Mouse (Mus musculus): ENCODE data around the gene Adamts9. TPM values are rescaled to one million over a fixed set of nuclear protein-coding genes. Genes with fewer than 3 reads are reported as not detected.

The Adamts9 gene
- polyA plus RNA-seq, 1 experiment, result 1.4 TPM

DNA sequence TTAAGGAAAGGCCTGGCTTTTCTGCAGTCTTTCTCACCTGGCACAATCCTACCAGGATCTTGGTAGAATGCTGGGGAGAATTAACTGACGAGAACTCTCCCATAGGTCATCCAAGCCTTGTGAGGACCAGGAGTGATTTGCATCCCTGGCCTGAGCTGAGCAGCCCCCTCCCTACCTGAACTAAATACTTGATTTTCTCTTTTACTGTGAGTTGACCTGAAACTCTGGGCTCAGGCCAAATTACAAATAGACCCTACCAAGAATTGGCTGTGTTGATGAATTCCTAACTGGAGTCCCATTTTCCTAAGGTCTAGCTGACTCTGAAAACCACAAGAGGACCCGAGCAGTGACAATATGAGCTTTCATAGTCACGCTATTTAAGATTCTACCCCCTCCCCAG lies 25.4 kb upstream of the Adamts9 start:
- no peaks in the 10 kb centered on the region for H3K4me1 ChIP-seq (ENCODE audit: control insufficient read depth, insufficient read depth, low read length)
- 72% methylated on average over 3 of the region's 3 CpGs for WGBS
- H3K27ac ChIP-seq (ENCODE audit: control insufficient read depth, insufficient read depth, low read depth, low read length, poor library complexity), result no peak overlapping the region
- H3K4me3 ChIP-seq (replicated peaks; ENCODE audit: control insufficient read depth, low read depth, low read length), result no peak overlapping the region
- no peak for TF ChIP-seq CTCF (IDR thresholded peaks at IDR 0.05; ENCODE audit: control insufficient read depth, insufficient read depth, low read length)
- TF ChIP-seq POLR2A (IDR thresholded peaks at IDR 0.05; ENCODE audit: borderline replicate concordance, control insufficient read depth, low read depth, low read length), result no peak

DNA sequence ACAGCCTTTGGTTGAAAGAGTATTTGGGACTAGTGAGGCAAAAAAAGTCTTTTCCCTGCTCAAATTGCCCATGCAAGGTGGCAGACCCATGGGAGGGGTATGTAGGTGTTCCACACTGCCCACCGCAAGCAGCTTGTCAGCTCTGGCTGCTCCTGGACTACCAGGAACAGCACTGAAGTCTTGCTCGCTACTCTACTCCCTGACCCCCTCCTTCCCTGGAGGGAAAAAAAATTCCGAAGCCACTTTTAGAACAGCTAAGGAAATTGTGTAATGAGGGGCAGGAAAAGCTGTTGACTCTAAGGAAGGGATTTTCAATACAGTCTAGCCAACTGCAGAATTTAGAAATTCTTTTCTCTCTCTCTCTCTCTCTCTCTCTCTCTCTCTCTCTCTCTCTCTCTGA lies 24.9 kb upstream of the Adamts9 start:
- WGBS, result 50% methylated on average over 3 of the region's 3 CpGs
- no peaks in the 10 kb centered on the region for H3K4me1 ChIP-seq (ENCODE audit: control insufficient read depth, insufficient read depth, low read length)
- H3K4me3 ChIP-seq (replicated peaks; ENCODE audit: control insufficient read depth, low read depth, low read length), result no peak overlapping the region
- no peak overlapping the region for H3K27ac ChIP-seq (ENCODE audit: control insufficient read depth, insufficient read depth, low read depth, low read length, poor library complexity)
- TF ChIP-seq CTCF (IDR thresholded peaks at IDR 0.05; ENCODE audit: control insufficient read depth, insufficient read depth, low read length) (no peak), POLR2A (IDR thresholded peaks at IDR 0.05; ENCODE audit: borderline replicate concordance, control insufficient read depth, low read depth, low read length) (no peak)

- 74% methylated on average over 3 of the region's 3 CpGs for WGBS
- Histone ChIP-seq H3K4me1 (ENCODE audit: control insufficient read depth, insufficient read depth, low read length) (no peaks in the 10 kb centered on the region), H3K27ac (ENCODE audit: control insufficient read depth, insufficient read depth, low read depth, low read length, poor library complexity) (no peak overlapping the region), H3K4me3 (replicated peaks; ENCODE audit: control insufficient read depth, low read depth, low read length) (no peak overlapping the region)
- no peak for TF ChIP-seq CTCF (IDR thresholded peaks at IDR 0.05; ENCODE audit: control insufficient read depth, insufficient read depth, low read length)
- no peak for TF ChIP-seq POLR2A (IDR thresholded peaks at IDR 0.05; ENCODE audit: borderline replicate concordance, control insufficient read depth, low read depth, low read length)
These were observed 19.7 kb upstream of the Adamts9 start for GRCm38 (mm10) chr6:92962966-92963365.

DNA sequence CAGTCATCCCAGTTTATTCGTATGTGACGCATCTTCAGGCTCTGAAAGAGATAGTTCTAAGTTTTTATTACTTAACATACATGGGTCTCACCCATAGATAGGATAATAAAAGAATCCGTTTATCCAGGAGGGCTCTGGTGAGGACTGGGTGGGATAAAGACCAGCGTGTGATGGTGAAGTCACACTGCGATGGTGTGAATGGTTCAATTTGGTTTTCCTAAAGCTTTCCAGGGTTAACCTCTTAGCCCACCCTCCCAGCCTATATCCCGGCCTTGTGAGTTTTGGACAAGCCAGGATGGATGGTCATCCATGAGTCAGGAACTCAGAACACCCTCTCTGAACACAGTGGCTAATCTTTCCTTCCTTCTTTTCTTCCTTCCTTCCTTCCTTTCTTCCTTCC lies 17.7 kb upstream of the Adamts9 start:
- 88% methylated on average over 6 of the region's 6 CpGs for WGBS
- no peak overlapping the region for H3K4me3 ChIP-seq (replicated peaks; ENCODE audit: control insufficient read depth, low read depth, low read length)
- TF ChIP-seq POLR2A (IDR thresholded peaks at IDR 0.05; ENCODE audit: borderline replicate concordance, control insufficient read depth, low read depth, low read length) (no peak), CTCF (IDR thresholded peaks at IDR 0.05; ENCODE audit: control insufficient read depth, insufficient read depth, low read length) (no peak)
- H3K4me1 ChIP-seq (ENCODE audit: control insufficient read depth, insufficient read depth, low read length), result no peaks in the 10 kb centered on the region
- no peak overlapping the region for H3K27ac ChIP-seq (ENCODE audit: control insufficient read depth, insufficient read depth, low read depth, low read length, poor library complexity)

GRCm38 (mm10) chr6:92959416-92959815 lies 16.1 kb upstream of the Adamts9 start:
- Histone ChIP-seq H3K4me1 (ENCODE audit: control insufficient read depth, insufficient read depth, low read length) (no peaks in the 10 kb centered on the region; the same call in 1 of the 2 replicates), H3K27ac (ENCODE audit: control insufficient read depth, insufficient read depth, low read depth, low read length, poor library complexity) (no peak overlapping the region), H3K4me3 (replicated peaks; ENCODE audit: control insufficient read depth, low read depth, low read length) (no peak overlapping the region)
- WGBS, result 77% methylated on average over 2 of the region's 2 CpGs
- no peak for TF ChIP-seq CTCF (IDR thresholded peaks at IDR 0.05; ENCODE audit: control insufficient read depth, insufficient read depth, low read length)
- no peak for TF ChIP-seq POLR2A (IDR thresholded peaks at IDR 0.05; ENCODE audit: borderline replicate concordance, control insufficient read depth, low read depth, low read length)

DNA sequence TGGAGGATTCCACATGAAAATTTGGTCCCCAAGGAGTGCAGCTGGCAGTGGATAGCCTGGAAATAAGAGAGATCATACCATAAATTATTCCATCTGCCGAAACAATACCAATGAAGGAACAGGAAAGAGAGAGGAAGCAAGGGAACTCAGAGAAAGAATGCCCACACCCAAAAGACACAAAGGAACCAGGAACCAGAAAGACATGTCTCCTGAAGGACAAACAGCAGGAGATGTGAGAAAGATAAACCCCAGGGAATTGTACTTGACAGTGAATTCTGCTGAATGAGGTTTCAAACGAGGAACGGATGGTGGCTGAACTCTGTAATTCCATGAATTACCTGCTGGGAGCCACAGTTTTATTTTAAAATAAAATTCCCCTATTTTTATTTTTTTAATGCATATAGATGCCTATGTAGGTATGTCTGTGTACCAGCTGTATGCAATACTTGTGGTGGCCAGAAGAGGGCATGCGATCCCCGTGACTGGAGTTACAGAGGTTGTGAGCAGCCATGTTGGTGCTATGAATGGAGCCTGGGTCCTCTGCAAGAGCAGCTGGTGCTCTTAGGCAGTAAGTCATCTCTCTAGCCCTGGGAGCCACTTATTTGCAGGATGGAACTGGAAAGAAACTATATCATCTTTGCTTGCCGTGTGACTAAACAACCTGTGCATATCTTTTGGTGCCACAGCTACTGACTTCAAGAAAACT lies 4.2 kb upstream of the Adamts9 start:
- H3K4me1 ChIP-seq (ENCODE audit: control insufficient read depth, insufficient read depth, low read length), result no peaks in the 10 kb centered on the region
- 77% methylated on average over 6 of the region's 6 CpGs for WGBS
- no peak overlapping the region for H3K4me3 ChIP-seq (replicated peaks; ENCODE audit: control insufficient read depth, low read depth, low read length)
- no peak overlapping the region for H3K27ac ChIP-seq (ENCODE audit: control insufficient read depth, insufficient read depth, low read depth, low read length, poor library complexity)
- TF ChIP-seq CTCF (IDR thresholded peaks at IDR 0.05; ENCODE audit: control insufficient read depth, insufficient read depth, low read length) (no peak), POLR2A (IDR thresholded peaks at IDR 0.05; ENCODE audit: borderline replicate concordance, control insufficient read depth, low read depth, low read length) (no peak)

DNA sequence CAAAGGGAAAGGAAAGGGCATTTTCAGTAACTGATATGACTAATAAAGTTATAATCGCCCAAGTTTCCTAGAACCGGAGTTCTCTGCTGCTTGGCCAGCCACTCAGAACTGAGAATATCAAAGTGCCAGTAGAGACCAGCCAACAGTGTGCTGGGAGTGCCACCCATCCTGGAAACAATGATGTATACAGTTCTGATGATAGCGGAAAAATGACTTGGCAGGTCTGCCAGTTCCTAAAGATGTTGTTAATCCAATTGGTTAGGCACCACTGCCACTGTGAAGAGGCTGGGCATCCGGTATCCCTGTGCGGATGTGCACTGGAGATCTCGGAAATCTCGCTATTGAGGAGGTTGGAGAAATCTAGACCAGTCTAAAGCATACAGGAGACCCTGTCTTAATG lies 1.4 kb upstream of the Adamts9 start:
- no peaks in the 10 kb centered on the region for H3K4me1 ChIP-seq (ENCODE audit: control insufficient read depth, insufficient read depth, low read length)
- TF ChIP-seq POLR2A (IDR thresholded peaks at IDR 0.05; ENCODE audit: borderline replicate concordance, control insufficient read depth, low read depth, low read length) (no peak), CTCF (IDR thresholded peaks at IDR 0.05; ENCODE audit: control insufficient read depth, insufficient read depth, low read length) (no peak)
- 46% methylated on average over 7 of the region's 7 CpGs for WGBS

GRCm38 (mm10) chr6:92944048-92944685 lies 875 bp upstream of the Adamts9 start:
- no peak overlapping the region for H3K4me3 ChIP-seq (replicated peaks; ENCODE audit: control insufficient read depth, low read depth, low read length)
- no peaks in the 10 kb centered on the region for H3K4me1 ChIP-seq (ENCODE audit: control insufficient read depth, insufficient read depth, low read length)
- TF ChIP-seq CTCF (IDR thresholded peaks at IDR 0.05; ENCODE audit: control insufficient read depth, insufficient read depth, low read length) (no peak), POLR2A (IDR thresholded peaks at IDR 0.05; ENCODE audit: borderline replicate concordance, control insufficient read depth, low read depth, low read length) (no peak)
- H3K27ac ChIP-seq (ENCODE audit: control insufficient read depth, insufficient read depth, low read depth, low read length, poor library complexity), result no peak overlapping the region
- 11% methylated on average over 14 of the region's 14 CpGs for WGBS

More for the DNA sequence above, 1.4 kb upstream of the Adamts9 start:
- Histone ChIP-seq H3K4me3 (replicated peaks; ENCODE audit: control insufficient read depth, low read depth, low read length) (no peak overlapping the region), H3K27ac (ENCODE audit: control insufficient read depth, insufficient read depth, low read depth, low read length, poor library complexity) (no peak overlapping the region)
